Mouse (Mus musculus) right cerebral cortex, postnatal 36 days (tissue): ENCODE data around the gene Rasgef1b.
A peak's percentile ranks its signal among the peaks of the same experiment; 100 is the strongest.

ENCODE experiments used
- DNase-seq, 2 experiments: peaks; one replicate each; pipeline ENCODE4 v3.0.0; 2022; ENCODE audit warnings: low spot score in 2 of 2, mixed read lengths in 1 of 2

The Rasgef1b gene

DNA sequence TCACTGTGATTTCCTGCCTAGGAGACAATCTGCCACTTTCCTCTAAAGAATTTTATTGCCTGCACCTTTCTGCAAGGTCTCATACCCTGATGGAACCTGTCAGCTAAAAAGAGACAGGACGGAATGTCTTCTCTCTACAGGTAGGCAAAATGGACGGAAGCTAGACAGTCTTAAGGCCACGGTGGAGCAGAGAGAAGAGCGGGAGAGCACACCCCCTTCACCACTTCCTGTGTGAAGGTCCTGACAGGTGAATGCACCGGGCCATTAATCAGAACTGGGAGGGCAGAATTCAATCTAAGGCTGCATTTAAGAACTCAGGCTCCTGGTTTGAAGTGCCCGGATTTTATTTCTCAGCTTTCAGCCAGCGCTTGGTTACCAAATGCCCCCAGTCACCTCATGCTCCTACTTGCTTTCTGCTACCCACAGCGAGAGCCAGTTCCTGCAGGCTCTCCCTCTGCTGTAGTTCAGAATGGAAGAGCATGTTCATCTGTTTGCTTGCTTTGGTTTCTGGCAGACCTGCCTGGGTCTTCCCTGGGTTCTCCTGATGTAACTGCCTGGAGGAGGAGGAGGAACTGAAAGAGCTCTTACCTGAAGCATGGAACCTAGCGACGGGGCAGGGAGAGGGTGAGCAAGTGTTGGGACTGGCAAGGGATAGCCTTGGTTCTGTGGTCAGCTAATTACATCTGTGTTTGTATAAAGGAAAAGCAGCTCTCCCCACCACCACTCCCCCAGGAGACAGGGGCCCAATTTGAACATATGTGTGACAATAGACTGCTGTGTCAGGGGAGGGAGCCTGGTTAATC is 233.3 kb downstream of the Rasgef1b start:
- no peak for DNase-seq

DNA sequence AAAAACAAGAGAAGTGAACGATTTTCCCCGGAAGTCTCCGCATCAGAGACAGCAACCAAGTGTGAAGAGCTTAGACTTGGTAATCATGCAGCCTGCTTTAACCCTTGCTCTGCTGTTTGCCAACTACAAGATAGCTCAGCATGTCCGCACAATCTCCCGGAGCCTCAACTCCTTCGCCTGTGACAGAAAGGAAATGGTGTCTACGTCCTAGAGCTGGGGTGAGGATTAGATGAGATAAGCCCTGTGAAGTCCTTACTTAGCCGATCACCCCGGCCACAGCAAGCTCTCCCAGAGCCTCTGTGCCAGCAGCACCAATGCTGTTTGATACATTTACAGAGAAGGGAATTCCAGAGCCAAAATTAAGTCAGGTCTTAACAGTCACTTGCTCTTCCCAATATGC is 235.0 kb downstream of the Rasgef1b start:
- no peak for DNase-seq

- DNase-seq: no peak
Observed at GRCm38 (mm10) chr5:99493017-99493416, 235.8 kb downstream of the Rasgef1b start.

DNA sequence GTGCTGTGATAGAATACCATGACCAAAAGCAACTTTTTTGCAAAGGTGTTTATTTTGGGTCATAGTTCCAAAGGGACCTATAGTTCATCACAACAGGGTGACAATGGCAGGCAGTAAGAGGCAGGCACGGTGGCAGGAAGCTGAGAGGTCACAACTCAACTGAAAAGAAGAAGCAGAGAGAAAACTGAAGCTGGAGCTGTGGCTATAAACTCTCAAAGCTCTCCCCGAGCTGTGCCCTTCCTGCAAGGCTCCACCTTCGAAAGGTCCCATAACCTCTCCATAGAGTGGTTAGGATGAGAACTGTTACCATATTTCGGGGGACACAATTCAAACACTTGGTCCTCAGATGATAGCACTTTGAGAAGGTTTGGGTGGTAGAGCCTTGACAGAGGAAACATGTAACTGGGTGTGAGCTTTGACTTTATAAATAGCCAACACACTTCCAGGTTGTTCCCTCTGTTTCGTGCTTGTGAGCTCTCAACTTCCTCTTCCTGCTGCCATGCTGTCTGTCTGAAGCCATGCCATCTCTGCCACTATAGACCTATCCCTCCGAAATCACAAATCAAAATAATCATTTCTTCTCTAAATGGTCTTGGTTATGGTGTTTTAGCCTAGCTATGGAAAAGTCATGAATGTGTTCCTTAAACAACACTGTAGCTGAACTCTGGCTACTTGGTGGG is 240.2 kb downstream of the Rasgef1b start:
- no peak for DNase-seq

DNA sequence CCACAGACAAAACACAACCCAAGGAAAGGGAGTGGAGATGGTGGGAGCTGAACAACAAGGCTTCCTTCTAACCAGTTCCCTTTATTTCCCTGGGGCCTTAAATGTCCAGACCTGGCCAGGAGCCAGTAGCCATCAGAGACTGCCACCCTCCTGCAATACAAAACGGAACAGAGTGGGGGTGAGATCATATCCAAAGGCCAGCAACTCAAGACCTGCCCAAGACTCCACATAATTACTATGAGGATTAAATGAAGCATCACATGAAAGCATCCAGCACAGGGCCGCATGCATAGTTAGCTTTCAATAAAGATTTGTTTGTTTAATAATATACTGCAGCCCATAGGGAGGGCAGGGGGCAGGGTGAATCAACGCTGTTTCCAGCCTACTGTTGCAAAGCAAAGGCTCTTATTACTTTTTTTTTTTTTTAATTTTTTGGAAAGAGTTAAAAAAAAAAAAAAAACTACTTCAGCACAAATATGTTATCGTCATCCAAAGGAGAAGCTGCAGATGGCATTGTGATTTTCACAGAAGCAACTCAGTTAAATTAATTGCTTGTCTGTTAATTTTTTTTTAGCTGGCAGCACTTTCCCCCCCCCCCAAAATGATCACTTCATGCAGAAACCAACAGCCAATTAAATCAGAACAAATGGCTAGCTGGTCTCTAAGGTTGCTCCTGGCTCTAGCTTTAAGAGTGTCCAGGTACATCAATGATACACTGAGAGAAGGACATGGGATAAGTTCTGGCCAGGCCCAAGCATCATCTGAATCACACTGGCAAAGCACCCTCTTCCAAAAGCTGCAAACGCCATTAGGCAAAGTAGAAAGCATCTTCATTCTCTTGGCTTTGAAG is 241.6 kb downstream of the Rasgef1b start:
- no peak for DNase-seq

DNA sequence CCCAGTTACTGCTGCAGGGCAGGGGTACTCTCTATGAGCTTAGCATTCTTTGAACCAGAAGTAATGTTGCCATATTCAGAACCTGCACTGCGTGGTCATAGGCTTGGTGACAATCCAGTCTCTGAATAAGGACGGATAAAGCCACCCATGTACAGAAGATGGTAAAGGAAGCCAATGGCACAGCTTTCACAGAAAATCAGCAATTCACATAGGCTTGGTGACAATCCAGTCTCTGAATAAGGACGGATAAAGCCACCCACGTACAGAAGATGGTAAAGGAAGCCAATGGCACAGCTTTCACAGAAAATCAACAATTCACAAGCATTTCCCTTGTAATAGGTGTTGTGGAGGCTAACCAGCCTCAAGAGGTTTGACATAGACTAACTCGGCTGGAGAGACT is 245.7 kb downstream of the Rasgef1b start:
- DNase-seq: no peak

DNA sequence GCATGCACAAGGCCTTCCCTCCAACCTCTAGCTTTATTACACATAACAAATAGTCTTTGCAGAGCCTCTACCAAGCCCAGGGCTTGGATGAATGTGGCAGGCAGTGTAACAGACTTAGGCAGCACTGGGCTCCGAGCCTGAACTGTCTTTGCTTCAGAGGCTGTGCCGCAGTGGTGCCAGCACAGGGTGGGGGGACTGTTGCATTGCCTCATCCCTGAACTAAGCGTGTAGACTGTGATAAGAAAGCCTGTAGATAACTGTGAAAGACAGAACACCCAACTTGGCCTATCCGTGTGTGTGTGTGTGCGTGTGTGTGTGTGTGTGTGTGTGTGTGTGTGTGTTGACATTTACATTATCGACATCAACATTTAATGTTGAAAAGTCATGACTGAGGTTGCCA is 246.3 kb downstream of the Rasgef1b start:
- DNase-seq: no peak

DNA sequence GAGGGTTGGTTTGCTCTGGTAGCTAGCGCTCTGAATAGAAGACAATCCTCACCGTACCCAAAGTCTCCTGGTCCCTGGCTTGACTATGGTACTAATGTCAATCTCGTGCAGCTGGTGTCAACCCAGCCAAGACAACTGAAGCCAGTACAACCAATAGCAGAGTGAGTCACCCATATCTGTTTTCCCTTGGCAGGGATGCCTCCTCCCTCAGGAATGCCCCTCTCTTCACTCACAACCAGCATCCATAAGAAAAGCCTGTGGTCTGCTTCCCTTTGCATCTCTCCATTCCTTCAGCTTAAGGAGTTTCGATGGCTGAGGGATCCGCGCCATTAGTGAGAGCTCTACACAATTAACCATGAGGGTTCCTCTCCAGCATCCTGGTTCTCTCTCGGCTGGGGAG is 246.8 kb downstream of the Rasgef1b start:
- no peak for DNase-seq

DNA sequence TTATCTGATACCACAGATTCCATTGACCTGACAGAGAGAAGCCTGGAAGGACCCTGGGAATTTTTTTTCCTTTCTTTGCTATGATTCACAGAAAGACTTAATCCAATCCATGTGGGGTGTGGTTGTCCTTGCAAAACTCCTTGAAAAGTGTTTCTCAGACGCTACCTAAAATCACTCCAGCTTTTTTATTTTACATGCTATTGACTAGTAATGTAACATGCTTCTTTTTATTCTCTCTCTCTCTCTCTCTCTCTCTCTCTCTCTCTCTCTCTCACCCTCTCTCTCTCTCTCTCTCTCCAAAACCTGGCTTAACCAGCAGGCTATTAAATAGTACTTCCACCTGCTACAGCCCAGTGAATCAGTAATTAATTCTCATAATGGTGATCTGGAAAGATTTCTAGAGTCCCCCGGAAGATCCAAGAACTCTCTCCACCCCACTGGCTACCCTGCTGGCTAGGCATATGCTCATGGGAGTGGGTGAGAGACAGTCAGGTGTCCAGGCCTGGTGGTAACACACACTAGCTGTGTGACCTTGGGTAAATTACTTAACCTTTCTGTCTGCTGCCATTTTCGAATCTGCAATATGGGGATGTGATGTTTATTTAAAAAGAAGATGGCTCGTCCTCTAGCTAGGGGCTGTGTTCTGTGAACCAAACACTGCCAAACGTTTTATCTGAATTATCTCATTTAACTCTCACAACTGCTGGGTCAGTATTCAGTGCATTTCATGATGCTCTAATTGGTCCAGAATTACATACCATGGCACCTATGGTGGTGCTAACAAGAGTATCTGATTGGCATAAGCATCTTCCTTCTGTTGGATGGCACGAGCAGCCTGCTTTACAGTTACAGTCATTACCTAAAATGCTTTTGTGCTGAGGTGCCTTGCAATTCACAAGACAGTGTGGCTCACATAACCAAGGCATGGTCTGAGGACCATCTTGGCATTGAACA is 248.5 kb downstream of the Rasgef1b start:
- no peak for DNase-seq

- DNase-seq: peak; percentile 20 to 29
Observed at GRCm38 (mm10) chr5:99479263-99480077, 249.4 kb downstream of the Rasgef1b start.

- no peak for DNase-seq
Observed at GRCm38 (mm10) chr5:99478716-99479115, 250.1 kb downstream of the Rasgef1b start.

DNA sequence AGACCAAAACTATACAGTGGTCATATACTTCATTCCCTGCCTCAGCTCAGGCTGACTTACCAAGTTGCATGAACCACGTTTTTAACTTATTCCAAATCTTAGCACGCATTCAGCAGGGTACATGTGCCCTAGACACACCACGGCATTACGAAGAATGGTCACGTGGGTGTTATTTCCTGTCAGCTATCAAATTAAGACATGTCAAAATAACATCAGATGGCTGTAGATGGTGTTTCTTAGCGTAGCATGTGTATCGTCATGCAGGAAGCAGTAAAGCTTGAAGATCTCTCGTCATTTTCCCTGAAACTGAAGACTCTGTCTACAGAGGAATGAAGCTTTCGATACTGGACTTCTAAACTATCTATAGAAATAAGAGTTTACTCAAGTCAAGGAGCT is 251.4 kb downstream of the Rasgef1b start:
- no peak for DNase-seq

DNA sequence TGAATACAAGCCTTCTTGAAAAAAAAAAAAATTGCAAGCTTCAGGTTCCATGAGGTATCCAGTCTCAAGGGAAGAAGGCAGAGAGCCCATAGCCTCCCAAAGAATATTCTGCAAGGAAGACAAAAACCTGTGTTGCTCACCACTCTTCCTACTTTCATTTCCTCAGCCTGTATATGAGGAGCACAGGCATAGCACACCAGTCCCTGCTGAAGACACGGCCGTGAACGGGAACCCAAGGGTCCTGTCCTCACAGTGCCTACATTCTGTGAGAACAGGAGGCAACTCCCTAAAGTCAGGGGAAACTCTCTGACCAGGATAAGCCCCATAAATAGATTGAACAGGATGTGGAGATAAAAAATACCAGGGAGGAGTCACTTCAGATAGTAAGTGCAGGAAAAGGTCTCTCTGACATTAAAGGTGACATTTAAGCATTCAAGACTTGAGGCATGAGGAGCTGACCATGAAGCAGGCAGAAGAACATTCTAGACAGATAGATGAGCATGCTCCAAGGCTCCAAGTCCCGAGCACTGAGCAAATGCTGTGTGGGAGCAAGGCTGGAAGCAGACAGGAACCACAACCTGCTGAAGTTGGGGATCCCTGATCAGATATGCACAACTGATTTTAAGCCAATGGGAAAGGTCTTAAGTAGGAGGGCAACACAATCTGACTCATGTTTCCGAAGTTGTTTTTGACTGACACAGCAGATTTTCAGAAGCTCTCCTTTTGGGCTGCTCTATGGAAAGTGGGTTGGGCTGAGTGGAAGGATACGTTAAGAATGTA is 252.0 kb downstream of the Rasgef1b start:
- DNase-seq: no peak

- DNase-seq: no peak
Observed at GRCm38 (mm10) chr5:99472607-99473335, 256.1 kb downstream of the Rasgef1b start.

GRCm38 (mm10) chr5:99471790-99472189 is 257.1 kb downstream of the Rasgef1b start:
- no peak for DNase-seq

DNA sequence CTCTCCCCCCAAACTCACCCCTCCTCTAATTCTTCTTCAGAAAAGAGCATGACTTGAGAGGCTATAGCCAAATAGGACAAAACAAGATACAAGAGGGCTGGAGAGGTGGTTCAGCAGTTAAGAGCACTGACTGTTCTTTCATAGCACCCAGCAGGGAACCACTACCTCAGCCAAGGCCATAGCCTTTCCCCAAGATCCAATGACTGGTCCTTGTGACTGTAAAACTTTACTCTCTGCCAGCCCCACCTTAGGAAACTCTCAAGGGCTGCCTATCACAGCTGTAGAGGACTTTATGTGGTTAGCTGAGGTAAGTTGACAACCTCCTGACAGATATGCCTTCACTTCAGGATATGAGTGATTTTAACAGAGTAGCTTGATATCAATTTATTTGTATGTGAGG is 258.3 kb downstream of the Rasgef1b start:
- DNase-seq: no peak

GRCm38 (mm10) chr5:99459007-99459406 is 269.9 kb downstream of the Rasgef1b start:
- DNase-seq: peak; percentile 25 to 64

DNA sequence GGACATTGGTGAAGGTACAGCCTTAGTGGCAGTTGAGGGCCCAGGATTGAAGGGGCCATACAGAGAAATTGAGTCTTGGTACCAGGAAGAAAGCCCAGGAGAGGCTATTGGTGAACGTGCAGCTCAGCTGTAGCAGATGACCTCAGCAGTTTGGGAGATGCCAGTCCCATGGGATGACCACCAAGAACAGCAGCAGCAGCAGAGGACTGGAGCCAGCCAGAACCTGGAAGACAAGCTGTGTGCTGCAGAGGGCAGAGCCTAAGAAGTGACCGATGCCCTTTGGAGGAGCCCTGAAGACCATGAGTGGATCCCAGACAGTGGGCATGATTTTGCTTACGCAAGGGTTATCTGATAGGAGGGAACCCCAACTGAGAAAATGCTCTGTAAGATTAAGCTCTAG is 271.6 kb downstream of the Rasgef1b start:
- no peak for DNase-seq

- DNase-seq: no peak
Observed at GRCm38 (mm10) chr5:99451939-99452338, 276.9 kb downstream of the Rasgef1b start.
